Mouse (Mus musculus): ENCODE measurements at regions not wholly inside any gene's neighbourhood (a gene's known extent, or its start where the extent isn't known, plus 50 kb on each side); places are given as distances from the start of the nearest gene placed in this dataset.
A peak's percentile ranks its signal among the peaks of the same experiment; 100 is the strongest.

GRCm38 (mm10) chr13:44133436-44133835 lies 348.9 kb downstream of the Cd83 start:
- DNase-seq (ENCODE audit: low read depth, low spot score), result peak; percentile 1

DNA sequence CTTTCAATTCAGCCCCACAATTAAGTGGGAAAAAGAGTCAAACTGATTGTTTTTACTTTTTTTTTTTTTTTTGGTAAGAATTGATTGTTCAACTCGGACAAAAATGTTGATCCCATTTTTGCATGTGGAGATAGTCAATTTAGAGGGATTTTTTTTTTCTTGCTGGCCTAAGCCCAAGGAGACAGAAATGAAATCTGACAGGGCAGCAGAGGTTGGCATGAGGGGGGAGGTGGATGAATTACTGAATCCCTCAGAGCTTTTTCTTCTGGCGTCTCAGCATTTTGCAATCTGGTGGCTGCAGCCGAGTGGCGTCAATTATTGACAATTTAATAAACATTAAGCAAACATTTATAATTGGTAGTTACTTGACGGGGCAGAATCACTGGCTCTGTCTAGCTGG lies 356.6 kb downstream of the Cd83 start:
- no peak for DNase-seq (ENCODE audit: low read depth, low spot score)

DNA sequence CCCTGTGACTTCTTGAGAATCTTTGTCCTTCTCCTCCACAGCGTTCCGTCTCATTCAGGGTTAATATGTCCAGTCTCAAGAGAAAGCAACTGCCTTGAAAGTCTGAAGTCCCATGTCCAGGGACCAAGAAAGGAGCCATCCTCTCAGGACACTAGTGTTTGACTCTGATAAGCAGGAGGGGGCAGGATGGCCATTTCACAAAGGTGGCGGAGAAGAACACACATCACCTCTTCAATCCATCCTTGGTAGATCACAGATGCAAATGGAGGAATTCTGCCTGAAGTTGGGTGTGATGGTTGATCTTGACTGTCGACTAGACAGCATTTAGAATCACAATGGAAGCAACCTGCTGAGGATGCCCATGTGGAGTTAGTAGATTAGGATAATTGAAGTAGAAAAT lies 360.9 kb downstream of the Cd83 start:
- no peak for DNase-seq (ENCODE audit: low read depth, low spot score)

DNA sequence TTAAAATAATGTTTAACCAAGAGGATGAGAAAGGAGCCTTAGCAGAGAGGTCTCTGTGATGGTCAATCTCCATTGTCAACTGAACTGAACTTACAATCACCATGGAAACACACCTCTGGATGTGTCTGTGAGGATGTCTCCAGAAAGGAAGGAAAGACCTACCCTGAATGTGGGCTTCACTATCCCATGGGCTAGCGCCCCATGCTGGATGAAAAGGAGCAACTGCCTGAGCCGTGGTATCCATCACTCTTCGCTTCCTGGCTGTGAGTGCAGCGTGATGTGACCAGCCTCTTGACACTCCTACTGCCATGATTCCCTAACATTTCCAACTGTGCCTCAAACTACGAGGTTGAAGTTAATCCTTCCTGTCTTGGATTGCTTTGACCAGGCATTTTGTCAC lies 363.3 kb downstream of the Cd83 start:
- no peak for DNase-seq (ENCODE audit: low read depth, low spot score)

DNA sequence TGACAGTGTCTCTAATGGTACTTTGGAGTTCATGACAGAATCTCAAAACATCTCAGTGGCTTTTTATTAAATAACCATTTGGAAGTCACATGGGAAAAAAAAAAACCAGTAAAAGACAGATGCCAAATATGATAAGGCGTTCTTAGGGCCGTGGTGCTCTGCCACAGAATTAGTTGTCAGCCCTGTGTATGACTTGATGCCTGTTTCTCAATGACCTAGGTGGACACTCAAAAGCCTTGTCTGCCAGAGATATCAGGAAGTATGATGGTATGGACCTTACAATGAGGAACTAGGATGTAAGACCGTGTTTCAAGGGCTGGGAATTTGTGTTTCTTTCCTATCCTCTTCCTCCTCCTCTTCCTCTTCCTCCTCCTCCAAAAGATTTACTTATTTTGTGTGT lies 364.9 kb downstream of the Cd83 start:
- DNase-seq (ENCODE audit: low read depth, low spot score), result no peak

DNA sequence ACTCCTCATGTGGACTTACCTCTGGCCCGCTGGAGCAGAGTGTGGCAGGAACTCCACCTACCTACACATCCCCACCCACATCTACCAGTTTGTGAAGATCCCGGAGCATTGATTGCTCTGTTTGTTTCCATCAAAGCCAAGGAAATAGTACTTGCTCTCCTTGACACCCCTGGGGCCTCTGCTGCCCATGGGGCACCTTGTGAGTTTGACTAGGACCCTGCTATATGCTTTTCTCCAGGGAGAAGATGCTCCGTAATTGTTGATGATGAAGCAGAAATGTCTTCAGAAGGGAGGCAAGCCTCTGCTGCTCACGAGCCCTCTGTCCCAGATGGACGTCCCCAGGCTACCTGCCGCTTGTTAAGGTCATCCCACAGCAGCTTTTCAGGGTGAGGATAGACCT lies 367.0 kb downstream of the Cd83 start:
- no peak for DNase-seq (ENCODE audit: low read depth, low spot score)

GRCm38 (mm10) chr13:44152806-44153613 lies 368.4 kb downstream of the Cd83 start:
- DNase-seq (ENCODE audit: low read depth, low spot score), result no peak

- DNase-seq (ENCODE audit: low read depth, low spot score), result no peak
These were observed 369.2 kb downstream of the Cd83 start for GRCm38 (mm10) chr13:44153784-44154183.

GRCm38 (mm10) chr13:44155956-44156355 lies 371.4 kb downstream of the Cd83 start:
- no peak for DNase-seq (ENCODE audit: low read depth, low spot score)

DNA sequence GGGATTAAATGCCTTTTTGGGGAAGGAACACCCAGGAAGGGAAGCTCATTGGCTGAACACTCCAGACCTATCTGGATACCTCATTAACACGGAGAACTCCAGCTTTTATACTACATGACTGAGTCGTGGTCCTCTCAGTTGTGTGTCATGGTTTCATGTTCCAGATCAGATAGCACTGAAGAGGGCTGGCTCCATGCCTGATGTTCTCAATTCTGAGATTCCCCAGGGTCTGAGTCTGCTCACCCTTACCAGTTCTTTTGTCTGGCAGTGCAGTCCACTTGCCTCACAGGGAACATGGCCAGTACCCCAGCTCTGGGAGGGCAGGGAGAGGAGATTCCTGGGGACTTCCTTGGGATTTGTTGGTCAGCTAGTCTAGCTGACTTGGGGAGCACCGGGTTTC lies 372.0 kb downstream of the Cd83 start:
- DNase-seq (ENCODE audit: low read depth, low spot score), result no peak

DNA sequence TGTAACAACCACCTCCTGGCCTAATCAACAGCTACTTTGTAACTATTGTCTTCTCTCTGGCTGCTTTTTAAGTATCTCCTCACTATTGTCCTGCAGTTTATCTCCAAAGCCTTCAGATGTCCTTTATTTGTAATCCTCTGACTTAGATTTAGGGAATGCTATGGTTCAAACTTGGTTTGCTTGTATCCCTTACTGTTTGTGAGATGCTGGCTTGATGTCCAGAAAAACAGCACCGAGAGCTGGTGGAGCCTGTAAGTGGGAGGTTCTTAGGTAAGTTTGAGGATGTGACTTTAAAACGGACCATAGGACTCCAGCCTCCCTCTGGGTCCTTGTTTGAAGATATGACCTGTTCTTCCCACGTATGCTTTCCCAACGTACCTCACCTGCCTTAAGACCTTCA lies 372.7 kb downstream of the Cd83 start:
- no peak for DNase-seq (ENCODE audit: low read depth, low spot score)

- DNase-seq (ENCODE audit: low read depth, low spot score), result no peak
These were observed 373.8 kb downstream of the Cd83 start for GRCm38 (mm10) chr13:44158364-44158763.

DNA sequence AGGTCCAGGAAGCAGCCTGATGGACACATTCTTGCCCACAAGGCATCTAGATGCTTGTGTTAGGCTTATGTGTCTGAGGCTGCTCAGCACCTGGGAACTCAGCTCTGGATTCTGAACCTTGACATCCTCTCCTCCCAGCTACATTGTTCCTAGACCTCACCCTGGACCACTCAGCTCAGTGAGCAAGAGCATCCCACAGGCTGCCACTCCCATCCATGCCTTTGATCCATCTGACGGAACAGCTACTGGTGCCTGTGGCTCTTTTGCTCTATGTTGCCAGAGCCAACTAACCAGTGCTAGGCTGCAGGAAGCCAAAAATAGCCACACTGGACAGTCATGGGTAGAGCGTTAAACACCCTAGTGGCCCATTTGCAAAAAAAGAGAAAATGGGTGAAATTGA lies 374.8 kb downstream of the Cd83 start:
- DNase-seq (ENCODE audit: low read depth, low spot score), result no peak

DNA sequence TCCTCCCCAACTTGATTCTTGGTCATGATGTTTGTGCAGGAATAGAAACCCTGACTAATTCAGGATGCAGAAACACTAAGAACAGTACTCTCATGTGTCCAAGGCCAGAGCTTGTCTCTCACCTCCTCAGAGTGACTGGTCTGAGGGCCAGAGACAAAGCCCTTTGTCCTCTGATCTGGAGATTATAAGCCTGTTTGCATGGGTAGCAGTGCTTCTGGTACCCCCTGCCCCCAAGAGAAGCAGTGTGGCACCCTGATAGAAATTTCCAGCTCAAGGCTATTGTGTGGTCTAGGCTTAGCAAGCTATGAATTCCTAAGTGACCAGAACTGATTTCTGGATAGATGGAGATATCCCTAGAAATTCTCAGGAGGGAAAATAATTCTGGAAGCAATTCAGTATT lies 380.2 kb downstream of the Cd83 start:
- DNase-seq (ENCODE audit: low read depth, low spot score), result no peak

DNA sequence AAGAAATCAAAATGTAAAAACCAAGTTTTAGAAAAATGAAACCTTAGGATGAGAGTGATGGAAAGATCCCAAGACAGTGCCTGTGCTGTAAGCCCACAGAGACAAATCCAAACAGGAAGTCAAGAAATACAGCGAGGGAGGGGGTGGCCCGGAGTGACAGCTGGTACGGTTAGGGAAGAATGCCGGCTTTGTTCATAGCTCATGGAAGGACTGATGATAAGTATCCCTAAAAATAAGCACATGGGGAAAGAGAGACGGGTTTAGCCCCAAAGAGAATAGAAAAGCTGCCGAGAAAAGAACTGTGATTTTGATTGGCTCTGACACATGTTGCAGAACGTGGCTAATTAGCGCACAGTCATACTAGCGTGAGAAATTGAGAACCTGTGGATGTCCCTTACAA lies 382.6 kb downstream of the Cd83 start:
- DNase-seq (ENCODE audit: low read depth, low spot score), result no peak

DNA sequence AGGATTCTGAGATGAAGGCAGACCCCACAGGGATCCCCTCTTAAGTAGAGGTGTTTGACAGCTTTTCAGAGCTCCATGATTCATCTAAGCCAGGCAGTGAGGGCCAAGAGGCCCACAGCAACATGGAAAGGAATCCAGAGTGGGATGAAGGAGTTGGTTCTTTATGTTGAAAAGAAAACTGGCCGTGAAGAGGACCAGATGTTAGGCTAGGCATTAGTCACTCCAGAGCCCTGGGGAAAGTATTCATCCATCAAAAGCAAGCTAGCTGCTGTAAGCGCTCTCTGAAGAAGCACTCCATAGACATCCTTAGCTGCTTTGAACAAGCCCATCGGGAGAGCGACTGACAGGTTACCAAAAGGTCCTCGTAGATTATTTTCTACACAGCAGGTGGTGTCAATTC lies 383.6 kb downstream of the Cd83 start:
- DNase-seq (ENCODE audit: low read depth, low spot score), result no peak

DNA sequence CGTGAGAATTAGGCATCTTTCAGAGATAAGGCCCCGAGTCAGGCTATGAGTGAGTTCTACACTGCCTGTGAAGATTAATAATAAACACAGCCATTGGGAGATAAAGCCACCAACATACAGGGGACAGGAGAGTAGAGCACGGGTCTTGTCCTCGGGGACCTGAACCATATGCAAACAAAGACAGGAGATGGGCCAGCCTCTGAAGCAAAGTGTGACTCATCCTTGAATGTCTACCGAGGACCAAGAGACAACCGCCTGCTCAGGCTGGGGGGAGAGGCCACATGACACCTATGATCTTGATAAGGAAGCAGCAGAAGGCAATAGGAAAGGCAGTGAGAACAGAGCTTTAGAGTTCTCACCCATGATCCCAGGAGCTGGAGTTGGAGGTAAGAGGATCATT lies 387.1 kb downstream of the Cd83 start:
- no peak for DNase-seq (ENCODE audit: low read depth, low spot score)

- DNase-seq (ENCODE audit: low read depth, low spot score), result no peak
These were observed 388.1 kb downstream of the Cd83 start for GRCm38 (mm10) chr13:44172701-44173100.

GRCm38 (mm10) chr13:44174236-44174635 lies 389.7 kb downstream of the Cd83 start:
- no peak for DNase-seq (ENCODE audit: low read depth, low spot score)

- DNase-seq (ENCODE audit: low read depth, low spot score), result no peak
These were observed 390.9 kb downstream of the Cd83 start for GRCm38 (mm10) chr13:44175300-44176036.

DNA sequence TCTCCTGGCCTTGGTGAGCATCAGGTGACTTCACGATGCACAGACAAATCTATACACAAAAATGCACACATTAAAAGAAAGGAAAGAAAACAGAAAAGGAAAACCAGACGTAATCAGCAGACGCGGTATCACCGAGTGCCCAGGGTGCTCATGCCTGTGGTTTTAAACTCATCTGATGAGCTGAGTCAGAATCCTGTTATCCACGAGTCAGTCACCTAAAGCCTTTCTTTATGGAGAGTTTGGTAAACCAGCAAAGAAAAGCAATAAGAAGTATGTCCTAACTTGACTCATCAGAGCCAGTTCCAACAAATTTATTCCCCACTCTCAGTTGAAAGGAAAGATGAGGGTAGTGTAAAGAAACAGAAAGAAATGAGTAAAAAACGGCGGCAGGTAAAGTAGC lies 391.5 kb downstream of the Cd83 start:
- DNase-seq (ENCODE audit: low read depth, low spot score), result no peak

DNA sequence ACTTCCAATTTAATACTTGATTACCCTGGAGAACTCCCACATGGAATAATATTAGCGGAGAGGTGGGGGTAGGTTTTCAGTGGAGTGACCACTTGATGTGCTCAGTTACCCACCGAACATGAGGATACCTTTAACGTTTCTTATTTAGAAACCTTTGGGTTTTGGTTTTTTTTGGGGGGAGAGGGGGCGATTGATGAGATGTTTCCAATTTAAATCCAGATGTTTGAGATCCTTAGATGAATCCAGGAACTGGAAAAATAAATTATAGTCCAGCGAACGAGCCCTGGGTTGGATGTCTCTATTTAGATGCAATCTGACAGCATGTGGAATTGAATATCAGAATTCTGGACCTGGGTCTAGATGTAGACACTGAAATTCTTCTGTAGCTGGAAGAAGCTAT lies 393.4 kb downstream of the Cd83 start:
- DNase-seq (ENCODE audit: low read depth, low spot score), result no peak

DNA sequence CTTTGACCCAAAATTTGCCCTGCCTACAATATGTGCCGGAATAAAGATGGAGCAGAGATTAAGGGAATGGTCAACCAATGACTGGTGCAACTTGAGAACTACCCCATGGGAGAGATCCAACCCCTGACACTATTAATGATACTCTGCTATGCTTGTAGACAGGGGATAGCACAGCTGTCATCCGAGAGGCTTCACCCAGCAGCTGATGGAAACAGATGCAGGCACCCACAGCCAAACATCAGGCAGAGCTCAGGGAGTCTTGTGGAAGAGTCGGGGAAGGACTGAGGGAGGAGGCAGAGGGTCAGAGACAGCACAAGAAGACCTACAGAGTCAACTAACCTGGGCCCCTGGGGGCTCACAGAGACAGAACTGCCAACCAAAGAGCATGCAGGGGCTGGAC lies 395.8 kb downstream of the Cd83 start:
- DNase-seq (ENCODE audit: low read depth, low spot score), result no peak

Measured in telencephalon, adult 2 months (tissue).